In the genomic region with DNA sequence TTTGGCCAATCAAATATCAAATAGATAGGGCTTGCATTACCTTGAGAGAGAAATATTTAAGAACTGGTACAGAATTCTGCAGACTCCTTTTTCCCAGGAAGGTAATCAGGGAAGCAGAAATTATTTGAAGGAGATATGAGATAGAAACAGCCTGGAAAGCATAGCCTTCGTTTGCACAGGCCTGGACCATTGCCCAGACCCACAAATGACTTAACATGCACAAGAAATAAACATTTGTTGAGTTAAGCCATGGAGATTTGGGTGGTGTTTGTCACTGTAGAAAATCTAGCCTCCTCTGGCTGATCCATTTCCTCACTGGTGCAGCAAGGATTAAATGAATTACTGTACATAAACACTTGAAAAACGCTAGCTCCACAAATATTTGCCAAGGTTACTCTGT, we compare ENCODE assay signal across 12 mouse cellular contexts.
DNase-seq lines count a peak whose midpoint lies in the region; ATAC-seq and TF ChIP-seq lines count a peak whose summit lies in the region.
"Had no signal": no experiment of that assay in that cellular context is flagged by ENCODE, and none has a peak within 500 bp of the region (broad histone marks: within the 10 kb centered on the region; RNA-seq: fewer than 3 reads in every experiment).

No protein-coding gene starts in this region.

- no peaks in the 10 kb centered on the region for H3K4me1 ChIP-seq in limb, embryonic 14.5 days (ENCODE audit: control insufficient read depth, insufficient read depth, low read length)
- H3K4me1 ChIP-seq in limb, embryonic 10.5 days: no peaks in the 10 kb centered on the region
- H3K4me1 ChIP-seq: liver, embryonic 13.5 days had no signal

- H3K36me3 ChIP-seq in limb, embryonic 14.5 days (ENCODE audit: control insufficient read depth, insufficient read depth, low read length): no peaks in the 10 kb centered on the region
- no peaks in the 10 kb centered on the region for H3K36me3 ChIP-seq in limb, embryonic 10.5 days
- H3K36me3 ChIP-seq: liver, embryonic 13.5 days had no signal

- WGBS in limb, embryonic 14.5 days: 35% methylated on average over 2 of the region's 2 CpGs
- 85% methylated on average over 2 of the region's 2 CpGs for WGBS in limb, embryonic 10.5 days

- no peak for ATAC-seq in limb, embryonic 14.5 days (ENCODE audit: low FRiP score, low read depth)
- ATAC-seq: activated CD4-positive, CD25-positive, alpha-beta regulatory T cell, adult 4 months had no signal

- no peak overlapping the region for H3K27ac ChIP-seq in limb, embryonic 14.5 days (replicated peaks; ENCODE audit: low read depth, low read length)
- no peak overlapping the region for H3K27ac ChIP-seq in limb, embryonic 10.5 days
- H3K27ac ChIP-seq: liver, embryonic 13.5 days had no signal

- TF ChIP-seq POLR2A in limb, embryonic 14.5 days (IDR thresholded peaks at IDR 0.05; ENCODE audit: borderline replicate concordance, extremely low read depth, insufficient read depth, insufficient read length): no peak

- no peaks in the 10 kb centered on the region for H3K9me3 ChIP-seq in limb, embryonic 14.5 days (ENCODE audit: control insufficient read depth, low read length)
- H3K9me3 ChIP-seq in limb, embryonic 10.5 days (replicated peaks): no peaks in the 10 kb centered on the region
- H3K9me3 ChIP-seq: liver, embryonic 13.5 days had no signal

- no peak overlapping the region for H3K4me3 ChIP-seq in limb, embryonic 14.5 days (replicated peaks; ENCODE audit: low read length)
- H3K4me3 ChIP-seq in limb, embryonic 10.5 days: no peak overlapping the region
- H3K4me3 ChIP-seq: liver, embryonic 13.5 days had no signal

- DNase-seq in heart, adult 18-20 months: peak; percentile 43 to 58
- no peak for DNase-seq in heart, adult 8-10 months (ENCODE audit: low spot score)
- peak; percentile 37 for DNase-seq in limb, embryonic 14.5 days (ENCODE audit: low spot score)
- no peak for DNase-seq in limb, embryonic 10.5 days (ENCODE audit: low spot score)
- peak; percentile 44 to 50 for DNase-seq in heart, postnatal 14 days
- peak; percentile 79 for DNase-seq in lung, postnatal 14 days
- no peak for DNase-seq in cerebellum, adult 9-10 months
- DNase-seq in yolk sac, embryonic 10.5 days (ENCODE audit: low spot score): no peak
- DNase-seq: cerebellum, adult 11-12 months; liver, embryonic 13.5 days; thymus, postnatal 25 days had no signal

- no peak overlapping the region for H3K9ac ChIP-seq in limb, embryonic 14.5 days (ENCODE audit: low read depth, low read length, severe bottlenecking)
- H3K9ac ChIP-seq: liver, embryonic 13.5 days had no signal

- H3K27me3 ChIP-seq in limb, embryonic 14.5 days (ENCODE audit: control insufficient read depth, insufficient read depth, low read length): no peaks in the 10 kb centered on the region
- H3K27me3 ChIP-seq in limb, embryonic 10.5 days (ENCODE audit: low read depth, poor library complexity, severe bottlenecking): no peaks in the 10 kb centered on the region
- H3K27me3 ChIP-seq: liver, embryonic 13.5 days had no signal

- intact Hi-C loops in heart, postnatal 14 days (cut with DNase I): no loop called here

- H3K4me2 ChIP-seq in limb, embryonic 14.5 days (replicated peaks; ENCODE audit: low read depth, low read length, severe bottlenecking): no peak overlapping the region
- H3K4me2 ChIP-seq: liver, embryonic 13.5 days had no signal

Comparison
In these comparisons a context has a peak if more than half of its experiments do, and no peak if none do; other contexts are left out.
1. DNase-seq: peak in heart, adult 18-20 months (2 of 2), limb, embryonic 14.5 days (single experiment), heart, postnatal 14 days (2 of 2) and lung, postnatal 14 days (single experiment); none in heart, adult 8-10 months (single experiment), limb, embryonic 10.5 days (single experiment), cerebellum, adult 9-10 months (single experiment) and yolk sac, embryonic 10.5 days (single experiment).